Mouse (Mus musculus) brain, embryonic 14.5 days (tissue): Measurements from ENCODE around the gene Myl9.

Experiments used
- CTCF ChIP-seq: fragments of 200-500 bp; IDR thresholded peaks from 2 replicates; pipeline ENCODE4 v1.5.1; 2012; ENCODE audit warnings: inconsistent platforms, mild to moderate bottlenecking, moderate library complexity, borderline replicate concordance; ENCODE audit not compliant: insufficient read depth, insufficient read length; ENCODE audit errors: extremely low read depth
- POLR2A ChIP-seq: fragments of 200-500 bp; IDR thresholded peaks from 2 replicates; pipeline ENCODE4 v1.6.1; 2012; ENCODE audit warnings: mild to moderate bottlenecking, inconsistent platforms, borderline replicate concordance; ENCODE audit not compliant: poor library complexity, insufficient read depth, insufficient read length, severe bottlenecking; ENCODE audit errors: extremely low read depth

GRCm38 (mm10) chr2:156743248-156743647 is 32.0 kb upstream of the Myl9 start:
- TF ChIP-seq CTCF (no peak), POLR2A (no peak)
